Mouse (Mus musculus): Measurements from ENCODE around the gene F3.
"Not testable (repeated sequence)": the region's sequence is repeated elsewhere in the genome, so short reads cannot be mapped to it uniquely, and the experiment has no call there.

GRCm38 (mm10) chr3:121741186-121741848, 18.0 kb downstream of the F3 start:
- TF ChIP-seq CTCF (IDR thresholded peaks at IDR 0.05; ENCODE audit: low read depth, low read length); POLR2A (IDR thresholded peaks at IDR 0.05; ENCODE audit: borderline replicate concordance, low read depth, low read length): not testable (repeated sequence)

Data from bone marrow macrophage, adult 2 months (primary cell).